Mouse (Mus musculus): Measurements from ENCODE around the gene 4921539E11Rik.

- TF ChIP-seq CTCF (IDR thresholded peaks at IDR 0.05; ENCODE audit: borderline replicate concordance, insufficient read depth, low read depth, low read length) (no peak), POLR2A (IDR thresholded peaks at IDR 0.05; ENCODE audit: borderline replicate concordance, insufficient read depth, low read length) (no peak)
Observed at GRCm38 (mm10) chr4:103203646-103204045, 87.0 kb downstream of the 4921539E11Rik start.

Data from cerebellum, adult 2 months (tissue).